Mouse (Mus musculus) lung, embryonic 14.5 days (tissue): Measurements from ENCODE around the gene Sec23a. TPM values are rescaled to one million over a fixed set of nuclear protein-coding genes. Genes with fewer than 3 reads are reported as not detected.
A peak's percentile ranks its signal among the peaks of the same experiment; 100 is the strongest.
"Not testable (repeated sequence)": the region's sequence is repeated elsewhere in the genome, so short reads cannot be mapped to it uniquely, and the experiment has no call there.

Experiments
- ATAC-seq: fragments of 200-750 bp; cut with Nextera tagmentation; 2 replicates; pipeline ENCODE4 v1.8.0; 2017; ENCODE audit warnings: mild to moderate bottlenecking, moderate TSS enrichment, moderate library complexity; ENCODE audit not compliant: insufficient read depth
- DNase-seq: peaks from one replicate; pipeline ENCODE4 v3.0.0-alpha.2; 2015
- H3K27ac ChIP-seq: fragments of 300-500 bp; sonication (generic); 2 replicates; pipeline ENCODE4 v1.5.1; 2014; ENCODE audit warnings: low read depth, mild to moderate bottlenecking, moderate library complexity
- H3K27me3 ChIP-seq: fragments of 300-500 bp; sonication (generic); 2 replicates; pipeline ENCODE4 v1.6.1; 2014; ENCODE audit warnings: low read length, control low read depth; ENCODE audit not compliant: insufficient read depth
- H3K36me3 ChIP-seq: fragments of 300-500 bp; sonication (generic); 2 replicates; pipeline ENCODE4 v1.6.1; 2014; ENCODE audit warnings: control low read depth; ENCODE audit not compliant: insufficient read depth
- H3K4me1 ChIP-seq: fragments of 300-500 bp; sonication (generic); 2 replicates; pipeline ENCODE4 v1.6.1; 2014; ENCODE audit warnings: antibody characterized with exemption, control low read depth; ENCODE audit not compliant: insufficient read depth
- H3K4me2 ChIP-seq: fragments of 300-500 bp; sonication (generic); 2 replicates; pipeline ENCODE4 v1.6.1; 2014; ENCODE audit warnings: mild to moderate bottlenecking
- H3K4me3 ChIP-seq: fragments of 300-500 bp; sonication (generic); 2 replicates; pipeline ENCODE4 v1.5.1; 2014; ENCODE audit warnings: low read depth, low read length
- H3K9ac ChIP-seq: fragments of 300-500 bp; sonication (generic); 2 replicates; pipeline ENCODE4 v1.6.1; 2014
- H3K9me3 ChIP-seq: fragments of 300-500 bp; sonication (generic); 2 replicates; pipeline ENCODE4 v1.6.1; 2016; ENCODE audit warnings: low read depth, low read length, control low read depth
- CTCF ChIP-seq: IDR thresholded peaks from 2 replicates; pipeline ENCODE4 v1.5.1; 2016; ENCODE audit warnings: antibody characterized with exemption, low read depth
- WGBS: fragments of 180-500 bp; shearing (Covaris S2); extraction: QIAGEN DNeasy Blood & Tissue Kit; methylation state at CpG from one replicate; pipeline ENCODE4 v1.1.7; 2014; 5-methylcytosine and 5-hydroxymethylcytosine counted together
- polyA plus RNA-seq: library from polyadenylated mRNA; unstranded; fragments of >200 nt; fragmentation: Nextera tagmentation; extraction: Ambion mirVana; gene quantifications from 2 replicates; pipeline ENCODE4 v1.2.1, GENCODE M21; 2014

Gene Sec23a
- polyA plus RNA-seq, 1 experiment from 2014 or later = 73.0 TPM

- Histone ChIP-seq H3K27me3 (no peaks in the 10 kb centered on the region), H3K27ac (no peak overlapping the region), H3K4me2 (no peak overlapping the region), H3K9ac (no peak overlapping the region), H3K9me3 (no peaks in the 10 kb centered on the region), H3K36me3 (peaks cover 79% of the 10 kb centered on the region), H3K4me1 (no peaks in the 10 kb centered on the region), H3K4me3 (no peak overlapping the region)
- no peak for TF ChIP-seq CTCF
- no peak for ATAC-seq
- DNase-seq = no peak
- 94% methylated on average over 3 of the region's 3 CpGs for WGBS
These were observed 26.1 kb downstream of the Sec23a start for GRCm38 (mm10) chr12:58985766-58986165.

GRCm38 (mm10) chr12:58981178-58981661 is 30.6 kb downstream of the Sec23a start:
- H3K27ac ChIP-seq = not testable (repeated sequence)

GRCm38 (mm10) chr12:58976966-58977365 is 34.9 kb downstream of the Sec23a start:
- Histone ChIP-seq H3K9ac (no peak overlapping the region), H3K4me3 (no peak overlapping the region), H3K27me3 (no peaks in the 10 kb centered on the region), H3K4me1 (no peaks in the 10 kb centered on the region), H3K4me2 (no peak overlapping the region), H3K27ac (no peak overlapping the region), H3K9me3 (no peaks in the 10 kb centered on the region), H3K36me3 (peaks cover 76% of the 10 kb centered on the region)
- 0 out of 2 replicates have a peak, but pooled peaks have one; percentile 11 for TF ChIP-seq CTCF
- no peak for ATAC-seq
- whole genome bisulfite sequencing = 78% methylated on average over 2 of the region's 2 CpGs
- DNase-seq = no peak

More at GRCm38 (mm10) chr12:58981178-58981661, 30.6 kb downstream of the Sec23a start:
- not testable (repeated sequence) for H3K9ac ChIP-seq, H3K4me3 ChIP-seq, H3K4me2 ChIP-seq, DNase-seq, H3K9me3 ChIP-seq, H3K27me3 ChIP-seq, ATAC-seq, H3K4me1 ChIP-seq
- 78% methylated on average over 6 of the region's 6 CpGs for WGBS
- H3K36me3 ChIP-seq = peaks cover 80% of the 10 kb centered on the region

- no peaks in the 10 kb centered on the region for H3K27me3 ChIP-seq
- ATAC-seq = no peak
- DNase-seq = peak; percentile 66
- H3K9ac ChIP-seq = no peak overlapping the region
- TF ChIP-seq CTCF = peak; percentile 73
- no peak overlapping the region for H3K4me2 ChIP-seq
- H3K4me3 ChIP-seq = no peak overlapping the region
- WGBS = 68% methylated on average over 4 of the region's 4 CpGs
- no peak overlapping the region for H3K27ac ChIP-seq
- H3K36me3 ChIP-seq = peaks cover 65% of the 10 kb centered on the region
- H3K4me1 ChIP-seq = no peaks in the 10 kb centered on the region
- no peaks in the 10 kb centered on the region for H3K9me3 ChIP-seq
These were observed 47.2 kb downstream of the Sec23a start for GRCm38 (mm10) chr12:58964583-58964982.

GRCm38 (mm10) chr12:58960844-58961243 is 51.0 kb downstream of the Sec23a start:
- no peak overlapping the region for H3K27ac ChIP-seq
- ATAC-seq = no peak
- DNase-seq = no peak
- peaks cover 43% of the 10 kb centered on the region for H3K36me3 ChIP-seq
- H3K9me3 ChIP-seq = no peaks in the 10 kb centered on the region
- H3K4me1 ChIP-seq = no peaks in the 10 kb centered on the region
- TF ChIP-seq CTCF = no peak
- H3K4me2 ChIP-seq = no peak overlapping the region
- 88% methylated on average over 1 of the region's 1 CpGs for WGBS
- H3K27me3 ChIP-seq = no peaks in the 10 kb centered on the region
- no peak overlapping the region for H3K9ac ChIP-seq
- H3K4me3 ChIP-seq = no peak overlapping the region

- Histone ChIP-seq H3K4me1 (no peaks in the 10 kb centered on the region), H3K27me3 (no peaks in the 10 kb centered on the region), H3K36me3 (0 out of 2 replicates have a peak, but pooled peaks cover 18% of the 10 kb centered on the region), H3K9ac (no peak overlapping the region), H3K4me3 (no peak overlapping the region), H3K4me2 (no peak overlapping the region), H3K9me3 (no peaks in the 10 kb centered on the region), H3K27ac (no peak overlapping the region)
- peak; percentile 59 for DNase-seq
- ATAC-seq = peak; percentile 90
- TF ChIP-seq CTCF = no peak
- 29% methylated on average over 7 of the region's 7 CpGs for WGBS
These were observed 55.2 kb downstream of the Sec23a start for GRCm38 (mm10) chr12:58956624-58957023.

GRCm38 (mm10) chr12:58956162-58956561 is 55.7 kb downstream of the Sec23a start:
- H3K4me3 ChIP-seq = no peak overlapping the region
- no peaks in the 10 kb centered on the region for H3K27me3 ChIP-seq
- WGBS = 49% methylated on average over 7 of the region's 7 CpGs
- no peak overlapping the region for H3K27ac ChIP-seq
- DNase-seq (peak; percentile 32), ATAC-seq (peak; percentile 59)
- H3K4me1 ChIP-seq = no peaks in the 10 kb centered on the region
- no peaks in the 10 kb centered on the region for H3K9me3 ChIP-seq
- no peak overlapping the region for H3K9ac ChIP-seq
- H3K36me3 ChIP-seq = 0 out of 2 replicates have a peak, but pooled peaks cover 18% of the 10 kb centered on the region
- H3K4me2 ChIP-seq = no peak overlapping the region
- TF ChIP-seq CTCF = no peak
